Mouse (Mus musculus) hindbrain, embryonic 16.5 days (tissue): ENCODE results near the gene Vsig10l. TPM values are rescaled to one million over a fixed set of nuclear protein-coding genes. Genes with fewer than 3 reads are reported as not detected.

Source experiments
- ATAC-seq: fragments of 200-750 bp; cut with Nextera tagmentation; 2 replicates; pipeline ENCODE4 v1.8.0; 2017; ENCODE audit warnings: moderate TSS enrichment, moderate library complexity
- H3K27ac ChIP-seq: fragments of 300-500 bp; sonication (generic); 2 replicates; pipeline ENCODE4 v1.5.1; 2014; ENCODE audit warnings: low read depth, mild to moderate bottlenecking, control low read depth, low read length, moderate library complexity
- H3K27me3 ChIP-seq: fragments of 300-500 bp; sonication (generic); replicated peaks from 2 replicates; pipeline ENCODE4 v1.6.1; 2014; ENCODE audit warnings: low read length; ENCODE audit not compliant: control insufficient read depth, insufficient read depth
- H3K36me3 ChIP-seq: fragments of 300-500 bp; sonication (generic); 2 replicates; pipeline ENCODE4 v1.6.1; 2014; ENCODE audit warnings: mild to moderate bottlenecking, low read length, moderate library complexity, mixed read lengths; ENCODE audit not compliant: control insufficient read depth, insufficient read depth
- H3K4me1 ChIP-seq: fragments of 300-500 bp; sonication (generic); 2 replicates; pipeline ENCODE4 v1.6.1; 2014; ENCODE audit warnings: low read depth, low read length; ENCODE audit not compliant: control insufficient read depth, insufficient read depth
- H3K4me2 ChIP-seq: fragments of 300-500 bp; sonication (generic); 2 replicates; pipeline ENCODE4 v1.6.1; 2014; ENCODE audit warnings: mild to moderate bottlenecking, low read length, control low read depth, moderate library complexity
- H3K4me3 ChIP-seq: fragments of 300-500 bp; sonication (generic); 2 replicates; pipeline ENCODE4 v1.5.1; 2014; ENCODE audit warnings: mild to moderate bottlenecking, low read length, control low read depth, moderate library complexity
- H3K9ac ChIP-seq: fragments of 300-500 bp; sonication (generic); 2 replicates; pipeline ENCODE4 v1.6.1; 2014; ENCODE audit warnings: low read depth, mild to moderate bottlenecking, control low read depth, low read length, moderate library complexity
- H3K9me3 ChIP-seq: fragments of 300-500 bp; sonication (generic); 2 replicates; pipeline ENCODE4 v1.6.1; 2014; ENCODE audit warnings: mild to moderate bottlenecking, low read length, moderate library complexity; ENCODE audit not compliant: control insufficient read depth
- WGBS: fragments of 180-500 bp; shearing (Covaris S2); extraction: QIAGEN DNeasy Blood & Tissue Kit; methylation state at CpG from one replicate; pipeline ENCODE4 v1.1.7; 2014; 5-methylcytosine and 5-hydroxymethylcytosine counted together
- polyA plus RNA-seq: library from polyadenylated mRNA; unstranded; fragments of >200 nt; fragmentation: Nextera tagmentation; extraction: Ambion mirVana; gene quantifications from 2 replicates; pipeline ENCODE4 v1.2.1, GENCODE M21; 2015

Gene Vsig10l
- 20.4 and 26.1 TPM in 2 replicates for polyA plus RNA-seq

DNA sequence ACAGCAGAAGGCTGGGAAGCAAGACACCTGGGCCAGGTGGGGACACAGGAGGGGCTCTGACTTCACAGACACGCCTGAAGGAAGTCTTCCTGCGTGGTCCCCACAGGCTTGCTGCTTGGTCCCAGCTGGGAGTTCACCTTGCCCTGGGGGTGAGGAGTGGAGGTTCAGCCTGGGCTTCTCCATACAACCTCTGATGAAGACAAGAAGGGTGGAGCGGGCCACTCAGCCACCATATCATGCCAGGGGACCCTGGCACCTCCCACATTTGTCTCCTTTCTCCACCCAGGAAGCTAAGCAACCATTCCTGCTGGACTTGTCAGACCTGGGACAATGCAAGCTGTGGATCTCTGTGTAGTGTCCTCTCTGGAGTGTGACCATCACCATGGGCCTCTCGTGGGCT is at the start of gene Vsig10l:
Vsig10l (plus strand) TSS at position 301 of the 400 bp plus-strand sequence.
- H3K4me2 ChIP-seq: no peak within 1 kb of the TSS
- 72% methylated on average over 4 of the region's 4 CpGs for WGBS
- H3K9me3 ChIP-seq: no peaks in the 10 kb centered on the region
- no peak within 1 kb of the TSS for H3K9ac ChIP-seq
- no peak within 1 kb of the TSS for H3K27ac ChIP-seq
- peaks cover 4% of the 10 kb centered on the region; the same call in 1 of the 2 replicates for H3K4me1 ChIP-seq
- no peak for ATAC-seq
- H3K4me3 ChIP-seq: no peak within 1 kb of the TSS
- H3K36me3 ChIP-seq: no peaks in the 10 kb centered on the region
- peaks cover 7% of the 10 kb centered on the region for H3K27me3 ChIP-seq

DNA sequence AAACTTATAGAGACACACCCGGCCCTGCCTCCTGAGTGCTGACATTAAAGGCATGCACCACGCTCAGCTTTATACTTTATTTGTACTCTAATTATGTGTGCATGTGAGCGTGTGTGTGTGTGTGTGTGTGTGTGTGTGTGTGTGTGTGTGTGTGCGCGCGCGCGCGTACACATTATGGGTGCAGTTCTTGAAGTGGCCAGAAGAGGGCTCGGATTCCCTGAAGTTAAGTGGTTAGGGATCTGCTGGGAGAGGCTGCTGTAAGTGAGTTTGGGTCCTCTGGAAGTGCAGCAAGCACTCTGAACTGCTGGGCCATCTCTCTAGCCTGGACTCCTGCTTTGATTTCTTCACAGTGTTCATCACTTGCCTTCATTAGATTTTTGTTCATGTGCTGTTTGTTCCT is 45.7 kb upstream of the Vsig10l start:
- Histone ChIP-seq H3K36me3 (no peaks in the 10 kb centered on the region), H3K4me2 (no peak overlapping the region), H3K27me3 (no peaks in the 10 kb centered on the region), H3K4me1 (no peaks in the 10 kb centered on the region), H3K9me3 (no peaks in the 10 kb centered on the region), H3K27ac (no peak overlapping the region), H3K4me3 (no peak overlapping the region), H3K9ac (no peak overlapping the region)
- 80% methylated on average over 10 of the region's 10 CpGs for WGBS
- no peak for ATAC-seq

DNA sequence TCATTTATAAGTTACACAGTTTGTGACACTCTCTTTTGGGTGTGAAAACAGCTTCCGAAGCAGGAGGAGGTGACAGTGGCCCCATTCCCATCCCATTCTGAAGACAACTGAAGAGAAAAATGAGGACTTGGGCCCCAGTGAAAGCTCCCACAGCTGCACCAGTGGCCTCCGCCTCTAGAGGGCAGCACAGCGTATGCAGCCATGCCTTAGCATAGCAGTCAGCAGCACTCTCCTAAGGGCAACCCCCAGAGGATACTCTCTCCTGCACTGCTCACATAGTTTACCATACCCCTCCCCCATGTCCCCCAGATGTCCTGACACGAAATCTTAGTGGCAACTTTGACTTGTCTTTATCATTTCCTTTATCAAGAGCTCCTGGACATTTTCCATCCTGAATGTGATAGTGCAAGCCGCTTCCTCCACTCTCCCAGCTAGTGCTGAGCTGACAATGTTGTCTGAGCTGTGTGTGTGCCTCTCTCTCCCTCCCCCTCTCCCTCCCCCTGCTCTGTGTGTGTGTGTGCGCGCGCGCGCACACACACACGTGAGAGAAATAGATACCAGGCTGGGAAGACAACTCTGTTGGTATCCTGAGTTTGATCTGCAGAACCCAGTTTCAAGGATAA is 39.8 kb upstream of the Vsig10l start:
- Histone ChIP-seq H3K9ac (no peak overlapping the region), H3K4me1 (no peaks in the 10 kb centered on the region), H3K4me2 (peak overlapping the region; percentile 33), H3K4me3 (peak overlapping the region; percentile 1; the same call in 1 of the 2 replicates), H3K27me3 (no peaks in the 10 kb centered on the region), H3K36me3 (no peaks in the 10 kb centered on the region), H3K27ac (no peak overlapping the region), H3K9me3 (no peaks in the 10 kb centered on the region)
- WGBS: 18% methylated on average over 11 of the region's 11 CpGs
- ATAC-seq: peak; percentile 97

DNA sequence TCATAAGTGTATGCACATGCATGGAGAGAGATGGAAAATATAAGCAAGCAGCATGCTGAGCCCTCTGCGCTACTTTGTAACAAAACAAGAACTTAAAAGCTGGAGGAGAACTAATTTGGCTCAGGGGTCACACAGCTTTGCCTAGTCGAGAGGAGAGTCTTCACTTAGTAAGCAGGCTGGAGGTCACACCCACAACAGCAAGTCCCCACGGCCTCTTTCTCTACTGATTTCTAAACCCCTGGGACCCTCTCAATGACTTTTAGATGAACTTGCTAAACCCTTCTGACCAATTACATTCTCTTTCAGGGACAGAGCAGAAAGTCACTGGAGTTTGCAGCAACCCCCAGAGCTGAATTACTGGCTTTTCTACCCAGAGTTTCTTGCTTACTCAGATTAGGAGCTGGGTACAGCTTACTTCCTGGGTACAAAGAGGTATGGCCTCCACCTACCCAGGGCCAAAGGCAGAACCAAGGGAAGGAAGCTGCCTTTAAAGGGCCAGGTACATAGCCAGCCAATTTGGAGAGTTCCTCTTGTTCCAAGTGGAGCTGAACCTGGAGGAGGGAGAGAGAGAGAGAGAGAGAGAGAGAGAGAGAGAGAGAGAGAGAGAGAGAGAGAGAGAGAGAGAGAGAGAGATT is 38.8 kb upstream of the Vsig10l start:
- Histone ChIP-seq H3K4me2 (no peak overlapping the region), H3K4me3 (no peak overlapping the region), H3K27me3 (no peaks in the 10 kb centered on the region), H3K36me3 (no peaks in the 10 kb centered on the region), H3K27ac (no peak overlapping the region), H3K9ac (no peak overlapping the region), H3K9me3 (no peaks in the 10 kb centered on the region), H3K4me1 (no peaks in the 10 kb centered on the region)
- 66% methylated on average over 3 of the region's 3 CpGs for WGBS
- ATAC-seq: no peak

DNA sequence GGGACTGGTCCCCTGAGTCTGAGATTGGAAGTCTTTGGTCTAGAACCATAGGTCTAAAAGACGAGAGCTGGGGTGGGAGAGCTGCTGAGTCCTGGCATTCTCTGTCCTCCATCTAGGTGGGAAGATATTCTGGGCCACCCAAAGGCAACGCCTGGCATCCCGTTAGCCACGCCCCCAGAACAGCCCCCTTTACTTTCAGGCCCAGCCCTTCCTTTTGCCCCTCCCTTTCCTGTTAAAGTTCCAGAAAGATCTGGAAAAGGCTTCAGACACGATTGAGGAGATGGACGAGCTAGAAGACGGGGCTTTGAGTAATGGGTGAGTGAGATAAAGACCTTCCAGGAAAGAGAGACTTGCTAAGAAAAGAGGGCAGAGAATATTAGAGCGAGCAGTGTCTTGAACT is 35.5 kb upstream of the Vsig10l start, which contains the start of gene Lim2:
Lim2 (plus strand) TSS at position 265 of the 400 bp plus-strand sequence.
- Histone ChIP-seq H3K36me3 (no peaks in the 10 kb centered on the region), H3K4me3 (no peak within 1 kb of the TSS), H3K27me3 (no peaks in the 10 kb centered on the region), H3K4me1 (no peaks in the 10 kb centered on the region), H3K4me2 (no peak within 1 kb of the TSS), H3K27ac (no peak within 1 kb of the TSS), H3K9me3 (no peaks in the 10 kb centered on the region), H3K9ac (no peak within 1 kb of the TSS)
- ATAC-seq: no peak
- WGBS: 86% methylated on average over 8 of the region's 8 CpGs

DNA sequence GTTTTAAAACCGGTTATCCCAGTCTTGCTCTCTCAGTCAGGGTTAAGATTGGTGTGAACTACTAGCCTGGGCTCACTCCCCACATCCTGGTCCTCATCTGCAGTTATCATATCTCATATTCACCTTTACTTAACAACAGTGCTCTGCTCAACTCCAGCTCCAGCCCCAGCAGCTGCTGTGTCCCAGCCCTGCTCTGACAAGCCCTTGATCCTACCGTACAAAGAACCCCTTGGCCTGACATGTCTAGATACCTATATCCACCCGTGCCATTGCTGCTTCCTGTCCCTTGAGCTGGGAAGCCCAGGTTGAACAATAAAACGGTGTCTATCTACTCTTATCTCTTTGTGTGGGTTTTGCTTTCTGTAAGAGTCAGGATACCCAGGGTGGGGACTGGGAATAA is 33.5 kb upstream of the Vsig10l start:
- Histone ChIP-seq H3K27me3 (no peaks in the 10 kb centered on the region), H3K36me3 (no peaks in the 10 kb centered on the region), H3K4me2 (no peak overlapping the region), H3K9ac (no peak overlapping the region), H3K4me1 (no peaks in the 10 kb centered on the region), H3K9me3 (no peaks in the 10 kb centered on the region), H3K27ac (no peak overlapping the region), H3K4me3 (no peak overlapping the region)
- 63% methylated on average over 4 of the region's 4 CpGs for WGBS
- ATAC-seq: no peak

DNA sequence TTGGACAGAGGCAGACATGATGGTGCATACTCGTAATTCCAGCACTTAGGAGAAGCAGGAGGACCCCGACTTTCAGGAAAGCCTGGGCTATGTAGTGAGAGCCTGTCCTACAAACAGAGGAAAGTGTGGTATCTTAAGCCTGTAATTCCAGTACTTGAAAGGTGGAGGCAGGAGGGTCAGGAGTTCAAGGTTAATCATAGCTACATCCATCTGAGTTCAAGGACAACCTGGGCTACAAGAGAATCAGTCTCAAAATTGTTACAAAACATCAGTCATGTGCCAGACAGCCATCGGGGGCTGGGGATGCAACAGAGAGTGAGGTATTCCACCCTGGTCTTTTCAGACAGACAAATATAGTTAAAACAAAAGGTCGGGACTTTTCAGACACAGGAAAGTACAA is 30.1 kb upstream of the Vsig10l start:
- no peak for ATAC-seq
- WGBS: 77% methylated on average over 4 of the region's 4 CpGs
- H3K36me3 ChIP-seq: no peaks in the 10 kb centered on the region

DNA sequence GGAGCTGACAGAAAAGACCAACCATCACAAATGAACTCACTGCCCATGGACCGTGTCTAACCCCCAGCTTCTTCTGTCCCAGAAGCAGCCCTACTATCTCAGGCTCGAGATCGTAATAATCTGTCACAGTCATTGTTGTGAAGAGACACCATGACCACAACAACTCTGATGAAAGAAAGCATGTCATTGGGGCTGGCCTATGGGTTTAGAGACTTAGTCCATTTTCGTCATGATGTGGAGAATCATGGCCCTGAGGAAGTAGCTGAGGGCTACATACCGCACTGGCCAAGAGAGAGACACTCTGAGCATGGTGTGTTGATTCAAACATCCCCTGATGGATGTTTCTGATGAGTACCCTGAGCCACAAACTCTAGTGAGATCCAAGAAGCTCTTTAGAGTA is 28.3 kb upstream of the Vsig10l start:
- H3K9ac ChIP-seq: no peak overlapping the region
- no peak overlapping the region for H3K4me2 ChIP-seq
- no peak overlapping the region for H3K27ac ChIP-seq
- 85% methylated on average over 5 of the region's 5 CpGs for WGBS
- H3K36me3 ChIP-seq: no peaks in the 10 kb centered on the region
- no peaks in the 10 kb centered on the region for H3K4me1 ChIP-seq
- H3K4me3 ChIP-seq: no peak overlapping the region
- no peaks in the 10 kb centered on the region for H3K9me3 ChIP-seq
- H3K27me3 ChIP-seq: no peaks in the 10 kb centered on the region
- no peak for ATAC-seq

More for the DNA sequence above, 30.1 kb upstream of the Vsig10l start:
- H3K27me3 ChIP-seq: no peaks in the 10 kb centered on the region
- H3K27ac ChIP-seq: no peak overlapping the region
- H3K9ac ChIP-seq: no peak overlapping the region
- no peaks in the 10 kb centered on the region for H3K9me3 ChIP-seq
- H3K4me1 ChIP-seq: no peaks in the 10 kb centered on the region
- no peak overlapping the region for H3K4me3 ChIP-seq
- no peak overlapping the region for H3K4me2 ChIP-seq

DNA sequence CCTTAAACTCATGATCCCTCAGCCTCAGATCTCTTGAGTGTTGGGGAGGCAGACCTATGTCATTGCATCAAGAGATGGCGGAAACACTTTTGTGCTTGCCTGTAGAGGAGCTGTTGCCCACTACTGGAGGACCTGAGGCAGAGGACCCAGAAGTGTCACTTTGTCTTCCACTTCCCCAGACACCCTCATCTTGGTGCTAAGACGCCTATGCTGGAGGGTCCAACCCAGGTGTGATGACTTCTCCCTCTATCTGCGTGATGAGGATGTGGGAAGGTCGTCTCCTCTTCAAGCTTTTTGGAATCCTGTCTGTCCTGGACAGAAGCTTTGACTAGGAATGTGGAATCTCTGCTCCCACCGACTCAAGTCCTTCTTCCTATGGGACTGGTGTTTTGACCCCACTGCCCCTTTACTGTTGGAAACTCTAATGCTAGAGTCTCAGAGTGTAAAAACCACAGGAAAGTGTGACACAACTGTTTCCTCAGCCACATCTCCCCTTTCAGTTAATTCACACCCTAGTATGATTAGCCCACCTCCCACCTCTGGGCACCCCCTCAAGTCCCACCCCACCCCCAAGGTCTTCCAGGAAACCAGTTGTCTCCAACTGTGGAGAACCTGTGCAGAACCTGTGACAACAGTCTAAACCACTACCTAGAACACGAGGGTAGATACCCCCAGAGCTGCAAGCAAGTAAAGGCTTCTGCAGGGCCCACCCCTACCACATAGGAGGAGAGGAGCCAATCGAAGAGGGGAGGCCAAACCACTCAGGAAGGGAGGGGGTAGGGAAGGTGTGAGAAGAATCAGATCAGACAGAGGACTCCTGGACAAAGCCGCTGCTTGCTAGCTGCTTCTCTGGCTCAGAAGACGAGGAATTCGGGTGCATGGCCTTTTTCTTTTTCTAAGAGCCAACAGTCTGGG is 26.4 kb upstream of the Vsig10l start, which contains the start of gene Nkg7:
Nkg7 (plus strand) TSS at position 733 of the 915 bp plus-strand sequence.
- no peak within 1 kb of the TSS for H3K27ac ChIP-seq
- WGBS: 85% methylated on average over 10 of the region's 10 CpGs
- H3K36me3 ChIP-seq: no peaks in the 10 kb centered on the region
- no peak within 1 kb of the TSS for H3K4me2 ChIP-seq
- H3K9ac ChIP-seq: no peak within 1 kb of the TSS
- no peaks in the 10 kb centered on the region for H3K27me3 ChIP-seq
- no peak within 1 kb of the TSS for H3K4me3 ChIP-seq
- no peaks in the 10 kb centered on the region for H3K4me1 ChIP-seq
- H3K9me3 ChIP-seq: no peaks in the 10 kb centered on the region
- ATAC-seq: no peak
